In the genomic region with DNA sequence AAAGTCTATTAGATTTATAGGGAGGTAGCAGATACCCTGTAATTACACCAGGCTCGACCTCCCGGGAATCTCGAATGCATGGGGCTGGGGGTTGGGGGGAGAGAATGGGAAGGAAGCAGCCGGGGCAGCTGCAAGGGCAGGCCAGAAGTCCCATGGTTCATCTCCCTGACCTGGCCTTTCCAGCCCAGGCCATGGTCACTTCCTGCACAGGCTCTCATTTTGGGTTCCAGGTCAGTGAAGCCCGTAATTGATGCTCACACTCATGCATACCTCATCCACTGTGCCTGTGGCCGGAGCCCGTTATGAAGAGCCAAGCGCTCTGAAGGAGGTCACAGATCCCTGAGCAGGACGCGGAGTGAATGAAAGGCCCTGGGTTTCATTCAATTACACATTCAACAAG, we compare ENCODE assay signal across 17 mouse cellular contexts.
DNase-seq lines count a peak whose midpoint lies in the region; ATAC-seq lines count a peak whose summit lies in the region.
"Had no signal": no experiment of that assay in that cellular context is flagged by ENCODE, and none has a peak within 500 bp of the region (broad histone marks: within the 10 kb centered on the region; RNA-seq: fewer than 3 reads in every experiment).

No protein-coding gene starts in this region.

- no peaks in the 10 kb centered on the region for H3K36me3 ChIP-seq in intestine, embryonic 14.5 days (ENCODE audit: control insufficient read depth, insufficient read depth, low read length)
- H3K36me3 ChIP-seq in intestine, embryonic 16.5 days (ENCODE audit: control insufficient read depth, insufficient read depth, low read length) = no peaks in the 10 kb centered on the region
- no peaks in the 10 kb centered on the region for H3K36me3 ChIP-seq in kidney, embryonic 15.5 days
- H3K36me3 ChIP-seq in limb, embryonic 12.5 days = no peaks in the 10 kb centered on the region
- H3K36me3 ChIP-seq: embryonic facial prominence, embryonic 13.5 days had no signal

- 36% methylated on average over 10 of the region's 10 CpGs for WGBS in intestine, embryonic 14.5 days
- WGBS in intestine, embryonic 16.5 days = 36% methylated on average over 10 of the region's 10 CpGs
- 9% methylated on average over 10 of the region's 10 CpGs for WGBS in kidney, embryonic 15.5 days
- WGBS in limb, embryonic 12.5 days = 27% methylated on average over 10 of the region's 10 CpGs

- ATAC-seq in intestine, embryonic 14.5 days (replicated peaks; ENCODE audit: low FRiP score, low TSS enrichment, low read depth) = no peak
- no peak for ATAC-seq in intestine, embryonic 16.5 days
- peak; percentile 78 for ATAC-seq in kidney, embryonic 15.5 days (replicated peaks; ENCODE audit: low FRiP score)
- no peak for ATAC-seq in limb, embryonic 12.5 days (ENCODE audit: insufficient number of reproducible peaks, insufficient read depth, low FRiP score, low TSS enrichment, low read depth)

- H3K4me1 ChIP-seq in intestine, embryonic 14.5 days (replicated peaks; ENCODE audit: control insufficient read depth, insufficient read depth, low read length) = peaks cover 14% of the 10 kb centered on the region; the same call in 1 of the 2 replicates
- H3K4me1 ChIP-seq in intestine, embryonic 16.5 days (ENCODE audit: control insufficient read depth, insufficient read depth, low read length) = peaks cover 2% of the 10 kb centered on the region; the same call in 1 of the 2 replicates
- peaks cover 27% of the 10 kb centered on the region for H3K4me1 ChIP-seq in kidney, embryonic 15.5 days
- peaks cover 15% of the 10 kb centered on the region for H3K4me1 ChIP-seq in limb, embryonic 12.5 days (replicated peaks)

- no peaks in the 10 kb centered on the region for H3K9me3 ChIP-seq in intestine, embryonic 14.5 days (ENCODE audit: control insufficient read depth, low read length)
- no peaks in the 10 kb centered on the region for H3K9me3 ChIP-seq in intestine, embryonic 16.5 days (ENCODE audit: control insufficient read depth, low read length)
- H3K9me3 ChIP-seq in kidney, embryonic 15.5 days (replicated peaks) = no peaks in the 10 kb centered on the region
- no peaks in the 10 kb centered on the region for H3K9me3 ChIP-seq in limb, embryonic 12.5 days
- H3K9me3 ChIP-seq: embryonic facial prominence, embryonic 13.5 days had no signal

- 0 out of 2 replicates have a peak, but pooled peaks cover 3% of the 10 kb centered on the region for H3K27me3 ChIP-seq in intestine, embryonic 14.5 days (replicated peaks; ENCODE audit: control insufficient read depth, insufficient read depth, low read length)
- no peaks in the 10 kb centered on the region for H3K27me3 ChIP-seq in intestine, embryonic 16.5 days (replicated peaks; ENCODE audit: control insufficient read depth, insufficient read depth, low read length)
- peaks cover 62% of the 10 kb centered on the region for H3K27me3 ChIP-seq in kidney, embryonic 15.5 days
- H3K27me3 ChIP-seq in limb, embryonic 12.5 days = peaks cover 64% of the 10 kb centered on the region

- no peak overlapping the region for H3K27ac ChIP-seq in intestine, embryonic 14.5 days (ENCODE audit: low read depth)
- no peak overlapping the region for H3K27ac ChIP-seq in intestine, embryonic 16.5 days (ENCODE audit: low read length)
- peak overlapping the region; percentile 11; the same call in 1 of the 2 replicates for H3K27ac ChIP-seq in kidney, embryonic 15.5 days
- H3K27ac ChIP-seq in limb, embryonic 12.5 days = no peak overlapping the region
- H3K27ac ChIP-seq: embryonic facial prominence, embryonic 13.5 days; stomach, postnatal 0 days had no signal

- DNase-seq in intestine, embryonic 14.5 days (ENCODE audit: low spot score) = no peak
- peak; percentile 50 for DNase-seq in embryo, embryonic 10.5 days (ENCODE audit: low spot score)
- no peak for DNase-seq in cerebellum, postnatal 4 days (ENCODE audit: low spot score in 2 of 2)
- no peak for DNase-seq in thymus, postnatal 10 days (ENCODE audit: low spot score in 2 of 2)
- DNase-seq in ovary, postnatal 10 days (ENCODE audit: low spot score) = no peak
- DNase-seq: adrenal gland, postnatal 25 days; B cell, adult 2 months; cerebellum, adult 9-11 months; gastrocnemius, postnatal 10 days; liver; lung, adult 2 months; thymus, postnatal 36 days had no signal

- H3K4me3 ChIP-seq in intestine, embryonic 14.5 days (ENCODE audit: low read depth, low read length) = no peak overlapping the region
- no peak overlapping the region for H3K4me3 ChIP-seq in intestine, embryonic 16.5 days (ENCODE audit: low read length)
- no peak overlapping the region for H3K4me3 ChIP-seq in kidney, embryonic 15.5 days (replicated peaks)
- no peak overlapping the region for H3K4me3 ChIP-seq in limb, embryonic 12.5 days (replicated peaks)
- H3K4me3 ChIP-seq: embryonic facial prominence, embryonic 13.5 days had no signal

- no peak overlapping the region for H3K9ac ChIP-seq in intestine, embryonic 14.5 days (ENCODE audit: low read length)
- H3K9ac ChIP-seq in intestine, embryonic 16.5 days (ENCODE audit: low read depth, low read length) = no peak overlapping the region
- H3K9ac ChIP-seq in kidney, embryonic 15.5 days = no peak overlapping the region
- no peak overlapping the region for H3K9ac ChIP-seq in limb, embryonic 12.5 days (replicated peaks)
- H3K9ac ChIP-seq: embryonic facial prominence, embryonic 13.5 days had no signal

- peak overlapping the region; percentile 5; the same call in 1 of the 2 replicates for H3K4me2 ChIP-seq in intestine, embryonic 14.5 days (ENCODE audit: low read length)
- H3K4me2 ChIP-seq in intestine, embryonic 16.5 days (ENCODE audit: low read depth, low read length) = no peak overlapping the region
- 0 out of 2 replicates have a peak overlapping the region, but pooled peaks have one; percentile 29 for H3K4me2 ChIP-seq in kidney, embryonic 15.5 days
- H3K4me2 ChIP-seq in limb, embryonic 12.5 days = 0 out of 2 replicates have a peak overlapping the region, but pooled peaks have one; percentile 26
- H3K4me2 ChIP-seq: embryonic facial prominence, embryonic 13.5 days had no signal
